Comparison of ENCODE assay signal across 35 mouse cellular contexts in the genomic region with DNA sequence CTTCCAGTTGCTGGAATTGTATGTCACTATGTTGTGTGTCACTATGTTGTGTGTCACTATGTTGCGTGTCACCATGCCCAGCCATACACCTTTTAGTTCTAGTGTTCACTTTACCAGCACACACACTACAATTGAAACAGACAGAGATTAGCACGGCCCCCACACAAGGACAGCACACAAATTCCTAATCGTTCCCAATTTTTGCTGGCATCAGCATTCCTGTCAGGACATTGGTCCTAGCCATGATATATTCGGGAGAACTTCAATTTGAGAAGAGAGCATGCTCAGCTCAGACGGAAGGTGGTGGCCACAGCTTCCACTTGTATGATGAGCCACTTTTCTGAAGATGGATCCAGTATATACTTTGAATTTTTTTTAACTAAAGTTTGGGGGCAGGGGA. TPM values are rescaled to one million over a fixed set of nuclear protein-coding genes. Genes with fewer than 3 reads are reported as not detected.
"Had no signal": no experiment of that assay in that cellular context is flagged by ENCODE, and none has a peak within 500 bp of the region (broad histone marks: within the 10 kb centered on the region; RNA-seq: fewer than 3 reads in every experiment).

No protein-coding gene starts in this region.

- H3K27ac ChIP-seq: left cerebral cortex, adult 2 months; limb, embryonic 10.5 days; limb, embryonic 12.5 days; limb, embryonic 13.5 days; limb, embryonic 15.5 days; liver, embryonic 12.5 days; liver, embryonic 13.5 days; liver, embryonic 14.5 days; liver, embryonic 15.5 days; lung, embryonic 15.5 days; macrophage; midbrain, embryonic 10.5 days; midbrain, embryonic 12.5 days; midbrain, embryonic 13.5 days; neural tube, embryonic 12.5 days had no signal

- DNase-seq: left cerebral cortex, postnatal 4 days; liver; liver, embryonic 13.5 days; liver, postnatal 0 days; lung, adult 18-20 months; lung, adult 2 months; lung, embryonic 14.5 days; lung, postnatal 10 days; lung, postnatal 14 days; lung, postnatal 36 days; lung, postnatal 4 days; midbrain, embryonic 14.5 days had no signal

- H3K9me3 ChIP-seq: limb, embryonic 10.5 days; limb, embryonic 12.5 days; limb, embryonic 13.5 days; limb, embryonic 15.5 days; liver, embryonic 12.5 days; liver, embryonic 13.5 days; liver, embryonic 15.5 days; lung, embryonic 15.5 days; megakaryocyte, embryonic 14.5 days; midbrain, embryonic 10.5 days; midbrain, embryonic 12.5 days; midbrain, embryonic 13.5 days; neural tube, embryonic 12.5 days had no signal

- H3K4me3 ChIP-seq: left cerebral cortex, adult 2 months; limb, embryonic 10.5 days; limb, embryonic 12.5 days; limb, embryonic 13.5 days; limb, embryonic 15.5 days; liver, embryonic 12.5 days; liver, embryonic 13.5 days; liver, embryonic 15.5 days; lung, embryonic 15.5 days; megakaryocyte, embryonic 14.5 days; midbrain, embryonic 10.5 days; midbrain, embryonic 12.5 days; midbrain, embryonic 13.5 days; myocyte; neural tube, embryonic 12.5 days had no signal

- H3K27me3 ChIP-seq: limb, embryonic 12.5 days; limb, embryonic 13.5 days; limb, embryonic 15.5 days; liver, embryonic 12.5 days; liver, embryonic 13.5 days; liver, embryonic 15.5 days; lung, embryonic 15.5 days; megakaryocyte, embryonic 14.5 days; midbrain, embryonic 12.5 days; midbrain, embryonic 13.5 days; neural tube, embryonic 12.5 days had no signal

- ATAC-seq: liver, embryonic 12.5 days; liver, postnatal 0 days; lung, postnatal 0 days; midbrain, embryonic 13.5 days; midbrain, embryonic 16.5 days had no signal

- H3K4me2 ChIP-seq: limb, embryonic 12.5 days; limb, embryonic 13.5 days; limb, embryonic 15.5 days; liver, embryonic 11.5 days; liver, embryonic 12.5 days; liver, embryonic 13.5 days; liver, embryonic 15.5 days; lung, embryonic 14.5 days; lung, embryonic 15.5 days; midbrain, embryonic 12.5 days; midbrain, embryonic 13.5 days; neural tube, embryonic 12.5 days had no signal

- H3K9ac ChIP-seq: limb, embryonic 12.5 days; limb, embryonic 13.5 days; limb, embryonic 15.5 days; liver, embryonic 12.5 days; liver, embryonic 13.5 days; liver, embryonic 14.5 days; liver, embryonic 15.5 days; liver, postnatal 0 days; lung, embryonic 14.5 days; lung, embryonic 15.5 days; midbrain, embryonic 12.5 days; midbrain, embryonic 13.5 days; neural tube, embryonic 12.5 days had no signal

RNA-seq across cellular contexts. Expression of gene Tmem121b, which starts 31.2 kb away (rescaled TPM):
- total RNA-seq: liver, adult 2 months; megakaryocyte, adult 5-6 weeks; megakaryocyte-erythroid progenitor cell, adult 5-6 weeks had no signal
- polyA plus RNA-seq: limb, embryonic 15.5 days; liver, adult 2 months; liver, embryonic 13.5 days; liver, embryonic 15.5 days; liver, embryonic 16.5 days; liver, postnatal 0 days; macrophage had no signal
